7 mouse cellular contexts compared by ENCODE assay signal in genomic region chr6:40324897-40325841, GRCm38 (mm10). TPM values are rescaled to one million over a fixed set of nuclear protein-coding genes. Genes with fewer than 3 reads are reported as not detected.
DNase-seq lines count a peak whose midpoint lies in the region; ATAC-seq lines count a peak whose summit lies in the region.

Gene Agk (plus strand): TSS chr6:40325172.

- ATAC-seq in intestine, embryonic 16.5 days: peak; percentile 95
- peak; percentile 97 for ATAC-seq in midbrain, embryonic 11.5 days (ENCODE audit: low FRiP score)

- intact Hi-C loops in left cerebral cortex, postnatal 36 days (cut with DNase I): no loop called here

- H3K9ac ChIP-seq in intestine, embryonic 16.5 days (ENCODE audit: low read depth, low read length): peak within 1 kb of the TSS; percentile 92
- H3K9ac ChIP-seq in midbrain, embryonic 11.5 days (ENCODE audit: low read length): peak within 1 kb of the TSS; percentile 90

- H3K27me3 ChIP-seq in intestine, embryonic 16.5 days (replicated peaks; ENCODE audit: control insufficient read depth, insufficient read depth, low read length): no peaks in the 10 kb centered on the region
- no peaks in the 10 kb centered on the region for H3K27me3 ChIP-seq in midbrain, embryonic 11.5 days (ENCODE audit: control insufficient read depth, insufficient read depth, low read length)

- H3K4me3 ChIP-seq in intestine, embryonic 16.5 days (ENCODE audit: low read length): peak within 1 kb of the TSS; percentile 80
- peak within 1 kb of the TSS; percentile 70 for H3K4me3 ChIP-seq in midbrain, embryonic 11.5 days (ENCODE audit: low read depth, low read length)

- peak; percentile 73 to 74 for DNase-seq in adrenal gland, adult 18-20 months (ENCODE audit: low spot score in 2 of 2)
- peak; percentile 77 for DNase-seq in embryo, embryonic 11.5 days (ENCODE audit: low read depth, low spot score)
- peak; percentile 67 to 75 for DNase-seq in gastrocnemius, postnatal 4 days (ENCODE audit: low spot score in 2 of 2)
- DNase-seq in left cerebral cortex, postnatal 36 days (ENCODE audit: low spot score in 2 of 2): peak; percentile 77 to 78
- peak; percentile 98 for DNase-seq in midbrain, embryonic 11.5 days (ENCODE audit: low spot score, missing footprints)
- DNase-seq in skeletal muscle tissue, adult 2 months (ENCODE audit: low read depth, low spot score): peak; percentile 54

- H3K4me2 ChIP-seq in intestine, embryonic 16.5 days (ENCODE audit: low read depth, low read length): peak within 1 kb of the TSS; percentile 69
- H3K4me2 ChIP-seq in midbrain, embryonic 11.5 days: peak within 1 kb of the TSS; percentile 47

- H3K4me1 ChIP-seq in intestine, embryonic 16.5 days (ENCODE audit: control insufficient read depth, insufficient read depth, low read length): no peaks in the 10 kb centered on the region
- peaks cover 3% of the 10 kb centered on the region; the same call in 1 of the 2 replicates for H3K4me1 ChIP-seq in midbrain, embryonic 11.5 days (ENCODE audit: control insufficient read depth, insufficient read depth, low read length)

- peak within 1 kb of the TSS; percentile 88 for H3K27ac ChIP-seq in intestine, embryonic 16.5 days (ENCODE audit: low read length)
- peak within 1 kb of the TSS; percentile 81 for H3K27ac ChIP-seq in midbrain, embryonic 11.5 days (ENCODE audit: low read depth, low read length)

- WGBS in intestine, embryonic 16.5 days: 2% methylated on average over 52 of the region's 52 CpGs
- 2% methylated on average over 52 of the region's 52 CpGs for WGBS in midbrain, embryonic 11.5 days

- no peaks in the 10 kb centered on the region for H3K36me3 ChIP-seq in intestine, embryonic 16.5 days (ENCODE audit: control insufficient read depth, insufficient read depth, low read length)
- H3K36me3 ChIP-seq in midbrain, embryonic 11.5 days (ENCODE audit: control insufficient read depth, insufficient read depth, low read length): no peaks in the 10 kb centered on the region

- no peaks in the 10 kb centered on the region for H3K9me3 ChIP-seq in intestine, embryonic 16.5 days (ENCODE audit: control insufficient read depth, low read length)
- no peaks in the 10 kb centered on the region for H3K9me3 ChIP-seq in midbrain, embryonic 11.5 days (ENCODE audit: control insufficient read depth, low read length)

RNA-seq across cellular contexts. Expression of gene Agk, which starts in this region (rescaled TPM):
- total RNA-seq in adrenal gland, adult 18-20 months (2021): 10 to 100 TPM; 20.3 to 30.5 TPM
- 10 to 100 TPM; 16.0 to 18.6 TPM for total RNA-seq in gastrocnemius, postnatal 4 days (2021)
- 30.7 and 32.9 TPM in 2 replicates for polyA plus RNA-seq in intestine, embryonic 16.5 days (2015; fragmentation: Nextera tagmentation; extraction: Ambion mirVana)
- total RNA-seq in left cerebral cortex, postnatal 36 days (2021): 10 to 100 TPM; 41.4 to 44.8 TPM
- polyA plus RNA-seq in midbrain, embryonic 11.5 days (2014; fragmentation: Nextera tagmentation; extraction: Ambion mirVana): 39.4 and 43.0 TPM in 2 replicates

Comparison
In these comparisons a context has a peak if more than half of its experiments do, and no peak if none do; other contexts are left out.
1. Peak in every context shown above with its lines: DNase-seq, ATAC-seq, H3K4me3 ChIP-seq and H3K27ac ChIP-seq.